Mouse (Mus musculus) left cerebral cortex, postnatal 36 days (tissue): Measurements from ENCODE around the gene Spindoc. TPM values are rescaled to one million over a fixed set of nuclear protein-coding genes. Genes with fewer than 3 reads are reported as not detected.
"Not testable (repeated sequence)": the region's sequence is repeated elsewhere in the genome, so short reads cannot be mapped to it uniquely, and the experiment has no call there.

Source experiments
- DNase-seq, 2 experiments: peaks; one replicate each; pipeline ENCODE4 v3.0.0; 2021 to 2022; ENCODE audit warnings: low spot score in 2 of 2, mixed read lengths in 1 of 2
- intact Hi-C: fragments of 180-260 bp; cut with DNase I; formaldehyde crosslinking; loops from one replicate; pipeline ENCODE4 v1.15.1; 2025
- total RNA-seq, 2 experiments: library from RNA; stranded (reverse); gene quantifications; 2 replicates each; pipeline ENCODE4 v1.2.3; 2021

The Spindoc gene
- total RNA-seq, 2 experiments from 2014 or later = 31.9 to 37.4 TPM

DNA sequence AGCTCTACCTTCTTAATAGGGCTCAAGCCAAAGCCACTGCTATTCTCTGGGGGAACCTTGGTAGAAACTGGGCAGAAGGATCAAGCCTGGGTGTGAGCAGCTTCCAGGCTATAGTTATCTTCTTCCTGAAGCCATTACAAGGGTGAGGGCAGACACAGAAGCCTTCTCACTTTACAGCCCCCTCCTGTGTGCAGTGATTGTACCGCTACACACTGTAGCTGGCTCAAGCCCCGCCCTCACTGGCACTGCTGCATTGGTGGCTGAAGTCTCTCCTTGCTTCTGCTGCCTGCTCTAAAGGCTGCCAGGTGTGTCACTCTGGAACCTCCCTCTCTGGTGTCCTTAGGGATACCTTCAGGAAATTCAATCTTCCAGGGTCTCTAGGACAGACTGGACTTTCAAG, 29.6 kb upstream of the Spindoc start:
- intact Hi-C loops = loop anchor here (10.0 kb wide), 1 partner anchor 348 kb away; no protein-coding TSS in a partner anchor
- DNase-seq = no peak

DNA sequence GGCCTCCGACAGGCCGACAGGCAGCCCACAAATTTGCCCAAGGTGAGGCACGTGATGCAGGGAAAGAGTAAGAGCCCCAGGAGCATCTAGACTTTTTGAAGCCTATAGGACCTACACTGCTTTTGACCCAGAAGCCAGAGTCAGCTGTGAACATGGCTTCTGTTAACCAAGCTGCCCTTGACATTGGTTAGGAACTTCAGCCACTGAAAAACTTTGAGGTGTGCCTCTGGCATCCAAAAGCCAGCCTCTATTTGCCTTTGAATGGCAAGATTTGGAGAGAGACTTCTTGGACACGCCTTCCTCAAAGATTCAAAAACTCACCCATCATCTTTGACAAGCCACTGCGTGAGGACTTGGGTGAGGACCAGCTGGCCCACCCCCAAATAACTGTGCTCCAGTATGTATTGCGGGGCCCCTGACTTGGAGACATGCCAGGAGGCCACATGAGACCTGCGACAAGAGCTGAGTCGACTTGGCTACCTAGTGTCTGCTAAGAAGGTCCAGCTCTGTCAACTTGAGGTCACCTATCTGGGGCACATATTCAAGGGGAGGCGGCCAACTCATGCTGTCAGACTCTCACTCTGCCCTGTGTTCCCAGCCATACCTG, 21.9 kb upstream of the Spindoc start:
- intact Hi-C loops = no loop called here
- no peak for DNase-seq

DNA sequence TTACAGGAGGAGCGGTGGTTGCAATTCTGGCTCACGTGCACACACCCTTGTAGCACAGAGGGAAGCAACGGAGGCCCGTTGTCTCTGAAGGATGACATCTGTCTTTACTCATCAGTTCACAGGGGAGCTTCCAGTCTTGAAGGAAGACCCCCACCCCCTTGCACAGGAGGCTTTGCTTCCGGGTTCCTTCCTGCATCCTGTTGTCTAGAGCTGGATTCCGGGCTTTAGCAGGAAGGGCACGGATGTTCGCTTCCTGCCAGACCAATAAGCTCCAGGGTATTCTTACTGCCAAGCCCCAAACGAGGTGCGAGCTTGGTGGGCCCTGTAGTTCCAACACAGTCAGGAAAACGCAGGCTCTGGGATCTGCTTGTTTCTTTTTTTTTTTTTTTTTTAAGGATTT, 17.8 kb upstream of the Spindoc start:
- intact Hi-C loops = no loop called here
- DNase-seq = no peak

DNA sequence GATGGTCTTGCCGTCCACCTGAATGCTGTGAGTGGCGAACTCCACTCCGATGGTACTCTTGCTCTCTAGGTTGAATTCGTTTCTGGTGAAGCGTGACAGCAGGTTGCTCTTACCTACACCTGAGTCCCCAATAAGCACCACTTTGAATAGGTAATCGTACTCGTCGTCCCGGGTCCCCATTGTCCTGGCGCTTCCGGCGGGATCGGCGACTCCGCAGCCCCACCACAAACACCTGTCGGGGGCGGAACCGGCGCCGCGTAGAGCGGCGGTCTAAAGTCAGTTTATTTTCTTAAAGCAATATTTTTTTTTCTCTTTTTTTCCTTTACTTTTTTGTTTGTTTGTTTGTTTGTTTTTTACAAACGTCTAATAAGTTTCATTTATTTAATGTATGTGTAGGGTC, 16.1 kb upstream of the Spindoc start:
- intact Hi-C loops, DNase-seq: not testable (repeated sequence)

DNA sequence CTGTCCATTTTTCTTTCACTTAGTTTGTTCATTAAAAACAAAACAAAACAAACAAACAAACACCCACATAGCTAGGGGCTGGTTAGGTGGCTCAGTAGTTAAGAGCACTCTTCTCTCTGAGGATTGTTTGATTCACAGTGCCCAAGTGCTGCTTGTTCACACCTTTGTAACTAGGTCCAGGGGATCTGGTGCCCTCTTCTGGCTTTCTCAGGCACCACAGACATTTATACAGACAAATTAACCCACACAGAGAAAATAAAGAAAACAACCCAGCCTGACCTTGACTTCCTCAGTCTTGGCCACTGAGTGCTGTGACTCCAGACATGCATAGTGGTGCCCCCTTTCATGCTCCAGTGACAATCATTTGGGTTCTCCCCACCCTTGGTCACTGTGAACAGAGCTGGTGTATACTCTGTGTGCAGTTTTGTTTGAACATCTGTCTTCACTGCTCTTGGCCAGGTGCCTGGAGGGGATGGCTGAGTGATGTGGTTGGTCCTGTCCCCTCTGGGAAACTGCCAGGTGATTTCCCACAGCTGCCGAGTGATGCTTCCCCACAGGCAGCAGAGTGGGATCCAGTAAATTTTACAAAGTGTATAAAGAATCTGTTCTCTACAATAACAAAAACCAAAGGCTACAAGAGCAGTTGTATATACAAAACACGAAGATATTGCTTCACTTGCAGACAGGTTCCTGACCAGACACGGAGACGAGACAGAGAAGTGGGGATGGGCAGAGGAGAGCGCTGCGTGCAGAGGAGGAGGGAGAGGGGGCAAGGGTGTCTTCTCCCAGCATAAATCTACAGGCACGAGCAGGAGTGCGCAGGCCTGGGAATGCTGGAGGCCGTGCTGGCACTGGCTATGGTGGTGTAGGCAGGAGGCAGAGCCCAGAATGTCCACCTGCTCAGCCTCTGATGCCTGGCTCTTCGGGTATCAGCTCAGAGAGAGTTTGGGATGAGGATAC, 14.4 kb upstream of the Spindoc start:
- intact Hi-C loops, DNase-seq: not testable (repeated sequence)

DNA sequence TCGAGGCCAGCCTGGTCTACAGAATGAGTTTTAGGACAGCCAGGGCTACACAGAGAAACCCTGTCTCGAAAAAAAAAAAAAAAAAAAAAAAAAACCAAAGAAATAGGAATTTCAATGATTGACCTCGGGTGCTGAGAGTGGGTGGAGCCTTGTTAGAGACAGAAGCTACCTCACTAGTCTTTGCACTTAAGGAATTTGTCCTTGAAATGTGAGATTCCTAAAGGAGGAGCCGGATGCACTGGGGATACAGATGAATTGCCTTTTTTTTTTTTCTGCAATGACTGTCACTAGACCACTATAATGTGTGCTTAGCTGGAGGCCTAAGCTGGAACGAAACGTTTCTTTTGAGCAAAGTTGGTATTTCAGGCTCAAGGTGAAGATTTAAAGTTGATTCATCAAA, 5.7 kb upstream of the Spindoc start:
- DNase-seq = no peak
- intact Hi-C loops = no loop called here

DNA sequence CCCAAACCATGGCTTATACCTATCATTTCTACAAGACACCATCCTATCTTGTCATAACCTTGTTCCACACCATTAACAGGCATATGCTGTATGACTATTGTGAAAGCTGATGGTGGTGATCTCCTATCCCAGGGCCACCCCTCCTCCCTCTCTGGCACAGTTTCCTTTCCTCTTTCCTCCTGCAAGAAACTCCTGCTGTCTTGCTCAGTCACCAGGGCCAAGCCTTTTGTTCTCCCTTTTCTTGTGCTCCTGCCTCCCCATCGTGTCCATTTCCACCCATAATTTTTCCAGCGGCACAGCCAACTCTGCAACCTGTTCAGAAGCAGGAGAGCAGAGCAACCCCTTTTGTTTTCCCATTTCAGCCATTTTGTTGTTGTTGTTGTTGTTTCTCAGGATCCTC, 3.2 kb upstream of the Spindoc start:
- DNase-seq = no peak
- intact Hi-C loops = no loop called here

DNA sequence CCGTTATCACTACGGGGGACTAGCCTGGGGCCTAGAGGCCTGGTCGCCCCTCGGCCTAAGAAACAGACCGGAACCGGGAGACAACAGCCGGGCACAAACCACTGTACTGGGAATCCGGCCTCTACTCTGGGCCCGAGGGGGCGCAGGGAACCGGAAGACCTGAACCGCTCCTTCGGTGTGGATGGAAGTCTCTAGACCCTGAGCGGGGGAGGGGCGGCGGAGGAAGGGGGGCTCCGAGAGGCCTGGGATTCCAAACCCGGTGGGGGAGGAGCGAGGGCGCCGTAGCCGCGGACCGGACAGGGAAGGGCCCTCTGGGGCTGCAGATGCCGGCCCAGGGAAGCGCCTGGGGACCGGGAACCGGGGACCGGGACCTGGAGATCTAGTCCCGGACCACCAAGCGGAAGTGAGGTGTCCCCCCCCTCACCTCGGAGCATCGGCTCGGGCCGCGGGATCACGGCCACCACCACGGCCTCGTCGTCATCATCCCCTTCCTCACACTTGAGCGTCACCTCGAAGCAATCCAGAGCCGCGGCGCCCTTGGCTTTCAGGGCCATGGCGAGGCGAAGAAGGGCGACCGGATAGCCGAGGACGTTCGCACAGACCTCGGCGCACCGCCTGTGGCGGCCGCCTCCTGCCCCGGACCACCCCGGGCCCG, 419 bp downstream of the Spindoc start:
- intact Hi-C loops = loop anchor here (5.0 kb wide), 1 partner anchor 35 kb away; the partner anchor contains the start of gene 2700081O15Rik
- peak; percentile 42 to 63 for DNase-seq

DNA sequence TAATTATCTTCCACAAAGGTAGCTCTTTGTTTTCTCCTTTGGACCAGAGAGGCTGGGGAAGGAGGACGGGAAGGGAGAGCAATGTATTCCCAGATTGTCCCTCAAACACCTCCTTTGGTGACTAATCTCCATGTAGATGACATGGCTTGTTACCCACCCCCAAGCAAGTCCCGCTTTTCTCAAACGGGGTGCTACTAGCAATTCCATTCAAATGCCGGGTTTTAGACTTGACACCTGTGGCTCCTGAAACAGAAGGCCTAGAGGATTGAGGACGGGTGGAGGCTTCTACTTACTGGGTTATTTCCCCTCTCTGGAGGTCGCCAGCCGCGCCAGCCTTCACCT, 917 bp downstream of the Spindoc start:
- no peak for DNase-seq
- intact Hi-C loops = loop anchor here (5.0 kb wide), 1 partner anchor 35 kb away; the partner anchor contains the start of gene 2700081O15Rik

DNA sequence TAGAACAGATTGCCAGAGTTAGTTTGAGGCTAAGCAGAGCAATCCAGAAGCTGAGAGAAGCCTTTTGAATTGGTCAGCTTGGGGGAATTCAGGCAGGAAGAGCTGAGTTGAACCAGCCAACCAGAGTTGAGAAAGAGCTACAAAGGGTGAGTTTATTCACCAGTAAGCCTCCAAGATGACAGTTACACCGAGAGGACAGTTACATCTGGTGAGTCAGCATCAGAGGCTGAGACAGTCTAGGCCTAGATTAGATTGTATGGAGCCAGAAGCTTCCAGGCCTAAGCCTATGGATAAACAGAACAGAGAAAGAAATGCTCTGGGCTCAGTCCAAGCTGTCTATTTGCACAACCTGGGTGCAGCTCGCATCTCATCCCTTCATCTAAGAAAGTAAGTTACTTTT, 5.2 kb downstream of the Spindoc start:
- no peak for DNase-seq
- intact Hi-C loops = no loop called here

DNA sequence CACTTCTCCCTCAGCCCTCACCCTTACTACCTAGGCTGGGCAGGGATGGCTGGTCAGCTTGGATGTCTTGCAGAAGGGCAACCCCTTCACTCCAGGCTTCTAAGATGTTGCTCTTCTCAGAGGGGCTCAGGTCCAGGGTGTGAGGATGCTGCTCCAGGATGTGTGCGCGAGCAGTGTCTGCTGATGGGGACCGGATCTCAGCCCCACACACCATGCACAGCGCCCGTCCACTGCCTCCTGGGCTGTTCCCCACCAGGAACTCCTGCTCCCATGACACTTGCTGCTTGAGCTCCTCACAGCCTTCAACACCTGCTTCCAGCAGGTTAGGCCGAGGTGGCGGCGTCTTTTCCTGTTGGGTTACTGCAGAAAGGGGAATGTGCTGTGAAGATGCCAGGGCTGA, 8.3 kb downstream of the Spindoc start:
- no peak for DNase-seq
- intact Hi-C loops = no loop called here

DNA sequence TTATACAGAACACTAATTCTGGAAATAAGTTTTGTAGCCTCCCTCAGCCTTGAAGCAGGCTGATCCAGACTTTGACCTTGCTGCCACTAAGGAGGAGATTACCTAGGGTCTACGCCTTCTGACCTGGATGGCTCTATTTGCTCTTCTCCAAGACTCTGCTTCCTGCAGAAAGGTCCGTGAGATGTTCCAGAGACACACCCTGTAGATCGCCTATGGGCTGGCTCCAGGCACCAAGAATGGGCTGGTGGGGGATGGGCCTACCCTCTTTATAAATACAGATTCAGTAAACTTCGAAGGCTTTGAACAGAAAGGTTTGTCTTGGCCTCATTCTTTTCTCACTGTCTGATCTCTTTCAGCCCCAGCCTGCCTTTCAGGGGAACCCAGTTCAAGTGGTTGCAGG, 13.3 kb downstream of the Spindoc start:
- intact Hi-C loops, DNase-seq: not testable (repeated sequence)

DNA sequence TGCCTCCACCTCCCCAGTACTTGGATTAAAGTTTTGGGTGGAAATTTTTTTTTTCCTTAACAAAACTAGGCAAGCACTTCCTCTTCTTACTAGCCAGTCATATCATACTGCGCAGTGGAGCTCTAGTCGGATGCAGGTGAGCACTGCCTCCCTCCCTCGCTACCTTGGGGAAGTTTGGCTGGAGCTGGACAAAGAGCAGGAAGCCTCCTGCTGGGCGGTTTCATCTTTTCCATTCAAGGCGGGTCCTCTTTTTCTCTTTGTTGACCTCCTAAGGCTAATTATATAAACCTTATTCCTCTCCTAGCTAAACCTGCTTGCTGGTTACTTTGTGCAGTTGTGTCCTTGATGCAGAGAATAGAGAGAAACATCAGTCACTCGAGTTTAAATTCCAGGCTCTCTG, 29.2 kb downstream of the Spindoc start:
- no peak for DNase-seq
- intact Hi-C loops = no loop called here

DNA sequence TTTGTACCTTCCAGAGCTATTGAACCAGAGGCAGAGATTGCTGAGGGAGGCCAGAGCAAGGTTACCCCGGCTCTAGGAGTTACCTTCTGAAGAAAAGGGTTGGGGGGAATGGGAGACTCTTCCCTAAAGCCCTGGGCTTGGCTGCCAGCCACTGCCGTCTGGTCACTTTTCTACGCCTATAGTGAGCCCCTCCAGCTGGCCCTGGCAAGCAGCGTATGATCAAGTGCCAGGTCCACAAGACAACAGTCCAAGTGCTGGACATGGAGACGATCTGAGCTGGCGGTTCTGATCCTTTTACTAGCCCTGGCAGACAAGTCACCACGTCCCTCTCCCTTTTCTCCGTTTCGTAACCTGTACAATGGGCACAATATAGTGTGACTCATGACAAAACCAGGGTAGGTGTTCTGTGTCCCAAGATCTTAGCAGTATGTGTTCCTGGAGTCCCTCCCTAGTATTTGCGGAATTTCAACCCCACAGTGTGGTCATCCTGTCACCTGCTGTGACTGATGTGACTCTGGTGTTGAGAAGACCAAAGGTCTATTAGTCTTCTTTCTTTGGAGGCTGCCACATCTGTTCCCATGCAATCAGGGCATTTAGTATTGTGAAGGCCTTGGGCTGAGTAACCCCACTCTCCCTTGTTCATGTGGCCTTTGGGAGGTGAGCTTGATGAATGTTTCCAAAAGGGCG, 29.8 kb downstream of the Spindoc start:
- DNase-seq = no peak
- intact Hi-C loops = no loop called here

DNA sequence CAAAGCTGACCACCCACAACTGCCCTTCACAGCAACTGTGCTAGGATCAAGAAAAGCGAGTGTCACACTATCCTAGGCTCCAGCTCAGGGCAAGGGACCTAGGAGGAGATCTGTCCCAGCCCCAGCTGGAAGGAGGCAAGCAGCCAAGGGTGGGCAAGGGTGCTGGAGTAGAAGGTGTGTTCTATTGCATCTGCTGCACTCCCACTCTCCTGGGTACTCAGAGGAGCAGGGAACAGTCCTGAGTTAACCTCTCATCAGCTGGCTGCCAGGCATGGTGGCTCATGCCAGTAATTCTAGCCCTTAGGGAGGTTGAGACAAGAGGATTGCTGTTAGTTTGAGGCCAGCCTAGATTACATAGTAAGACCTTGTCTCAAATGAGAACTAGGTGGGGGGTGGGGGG, 32.8 kb downstream of the Spindoc start:
- DNase-seq = no peak
- intact Hi-C loops = loop anchor here (10.0 kb wide), 1 partner anchor 295 kb away; the partner anchor contains the start of gene Macrod1

DNA sequence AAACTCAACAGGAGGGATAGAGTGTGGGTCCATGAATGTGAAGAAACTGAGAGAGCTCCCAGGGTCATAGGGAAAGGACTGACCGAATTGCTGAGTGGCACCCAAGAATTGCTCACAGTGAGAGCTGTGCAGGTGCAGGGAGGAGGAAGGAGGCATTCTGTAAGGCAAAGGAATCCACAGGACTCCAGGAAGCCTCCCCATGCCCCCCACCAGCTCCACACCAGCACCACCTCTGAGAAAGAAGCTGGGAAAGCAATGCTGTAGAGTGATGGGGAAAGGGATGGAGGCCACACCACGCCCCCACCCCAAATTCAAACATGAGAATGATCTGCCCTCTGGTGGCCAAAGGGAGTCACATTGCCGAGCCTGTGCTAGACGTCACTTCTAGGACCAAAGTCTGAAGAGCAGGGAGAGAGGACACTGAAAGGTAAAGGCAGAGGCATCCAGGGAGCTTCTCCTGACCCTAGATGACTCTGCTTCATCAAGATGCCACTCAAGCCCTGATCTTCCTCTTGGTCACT, 37.5 kb downstream of the Spindoc start:
- intact Hi-C loops = loop anchor here (2.0 to 10.0 kb wide), 3 partner anchors 80 to 290 kb away; partner anchors contain the start of gene Macrod1
- peak; percentile 37 to 43 for DNase-seq

DNA sequence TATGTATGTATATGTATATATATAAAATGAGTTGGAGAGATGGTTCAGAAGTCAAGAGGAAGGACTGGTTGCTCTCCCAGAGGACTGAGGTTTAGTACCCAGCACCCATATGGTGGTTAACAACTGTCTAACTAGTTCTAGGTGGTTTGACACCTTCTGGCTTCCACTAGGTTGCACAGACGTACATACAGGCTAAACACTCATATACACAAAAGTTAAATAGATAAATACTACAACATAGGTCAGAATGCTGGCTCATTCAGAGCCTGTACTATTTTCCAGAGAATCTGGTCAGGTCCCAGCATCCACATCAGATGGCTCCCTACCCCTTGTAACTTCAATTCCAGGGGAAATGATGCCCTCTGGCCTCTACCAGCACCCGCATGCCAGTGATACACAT, 40.1 kb downstream of the Spindoc start:
- intact Hi-C loops = loop anchor here (5.0 to 10.0 kb wide), 3 partner anchors 40 to 288 kb away; partner anchors contain the start of genes 2700081O15Rik and Macrod1
- no peak for DNase-seq

DNA sequence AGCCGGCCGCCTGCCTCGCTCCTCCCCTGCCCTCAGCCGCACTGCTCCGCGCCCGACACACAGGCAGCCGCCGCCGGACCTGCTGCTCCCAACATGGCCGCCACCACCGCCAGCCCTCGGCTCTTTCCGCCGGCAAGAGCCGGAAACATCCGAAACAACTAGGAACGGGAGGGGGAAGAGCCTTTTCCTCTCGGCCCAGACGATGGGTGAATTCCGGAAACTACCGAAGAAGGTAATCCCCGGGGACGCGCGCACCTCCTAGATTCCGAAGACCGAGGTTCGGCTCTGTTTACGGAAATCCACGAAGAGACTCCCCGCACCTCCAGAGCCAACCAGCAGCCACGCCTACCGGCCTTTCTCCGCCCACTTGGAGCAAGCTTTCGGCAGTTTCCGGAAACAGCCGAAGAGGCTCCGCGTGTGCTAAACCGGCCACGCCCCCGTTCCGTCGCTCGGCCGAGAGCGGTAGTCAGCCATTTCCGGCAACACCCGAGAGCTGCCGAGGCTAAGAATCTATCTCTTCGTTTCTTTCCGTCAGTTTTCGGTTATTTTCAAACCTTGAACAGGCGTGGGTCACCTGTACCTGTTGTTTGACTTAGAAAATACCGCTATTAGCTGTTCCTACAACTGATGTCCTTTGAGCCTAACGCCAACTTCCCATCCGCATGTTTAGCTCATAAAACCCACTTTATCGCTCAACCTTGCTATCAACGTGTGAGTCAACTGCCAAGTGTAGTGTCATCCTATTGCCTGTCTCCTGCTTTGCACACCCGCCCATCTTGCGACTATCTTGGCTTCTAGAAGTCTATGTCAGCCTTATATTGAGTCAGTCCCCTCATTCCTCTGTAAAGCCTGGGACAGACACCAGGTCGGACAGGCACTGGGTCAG, 41.0 kb downstream of the Spindoc start, which contains the start of gene Mark2:
TSS of gene Mark2 (minus strand) at position 349 of the 886 bp plus-strand sequence.
- peak; percentile 98 to 99 for DNase-seq
- intact Hi-C loops = loop anchor here (2.0 to 10.0 kb wide), 5 partner anchors 39 to 287 kb away; partner anchors contain the start of genes 2700081O15Rik, Macrod1 and Naa40
